Mouse (Mus musculus) G1E (cell line): ENCODE data around the gene Lama4. TPM values are rescaled to one million over a fixed set of nuclear protein-coding genes. Genes with fewer than 3 reads are reported as not detected.

Experiments
- ATAC-seq: 2 replicates; pipeline ENCODE4 v1.8.0; 2016; ENCODE audit warnings: mild to moderate bottlenecking; ENCODE audit not compliant: insufficient number of reproducible peaks, poor library complexity, low FRiP score, severe bottlenecking; ENCODE audit errors: extremely low read depth
- DNase-seq: peaks from one replicate; pipeline ENCODE4 v3.0.0; 2012; ENCODE audit warnings: low spot score
- H3K27me3 ChIP-seq: 2 replicates; pipeline ENCODE4 v1.6.1; 2012; ENCODE audit warnings: mild to moderate bottlenecking, low read length, inconsistent platforms; ENCODE audit not compliant: insufficient read depth
- H3K36me3 ChIP-seq: replicated peaks from 2 replicates; pipeline ENCODE3; 2012; ENCODE audit warnings: mild to moderate bottlenecking, inconsistent platforms
- H3K4me1 ChIP-seq: 2 replicates; pipeline ENCODE4 v1.6.1; 2012; ENCODE audit warnings: low read depth, low read length, inconsistent platforms, mixed read lengths; ENCODE audit not compliant: insufficient read depth
- H3K4me3 ChIP-seq: 2 replicates; pipeline ENCODE4 v1.5.1; 2012; ENCODE audit warnings: low read depth, mild to moderate bottlenecking, inconsistent platforms, low read length, moderate library complexity, mixed read lengths
- H3K9me3 ChIP-seq: replicated peaks from 2 replicates; pipeline ENCODE4 v1.6.1; 2012; ENCODE audit warnings: inconsistent platforms
- CTCF ChIP-seq: IDR thresholded peaks from 2 replicates; pipeline ENCODE4 v1.5.1; 2012; ENCODE audit warnings: low read depth, low read length, inconsistent platforms, mixed read lengths
- GATA1 ChIP-seq: IDR thresholded peaks from 2 replicates; pipeline ENCODE4 v1.6.1; 2012; ENCODE audit warnings: borderline replicate concordance, low read length, inconsistent platforms, mixed read lengths
- GATA2 ChIP-seq: IDR thresholded peaks from 2 replicates; pipeline ENCODE4 v1.6.1; 2012; ENCODE audit warnings: low read depth, low read length, inconsistent platforms, borderline replicate concordance
- POLR2AphosphoS5 ChIP-seq: IDR thresholded peaks from 2 replicates; pipeline ENCODE4 v1.6.1; 2012; ENCODE audit warnings: low read depth, low read length, inconsistent platforms; ENCODE audit not compliant: insufficient replicate concordance
- TAL1 ChIP-seq: conservative IDR thresholded peaks from 2 replicates; pipeline ENCODE4 v1.6.1; 2012; ENCODE audit warnings: low read depth, low read length, inconsistent platforms, mixed read lengths
- polyA plus RNA-seq: library from polyadenylated mRNA; stranded (reverse); fragments of >175 nt; gene quantifications from 2 replicates; pipeline ENCODE4 v1.2.3, GENCODE M21; 2012
- total RNA-seq, 2 experiments: library from RNA; stranded (forward) in 1 of 2; stranded (reverse) in 1 of 2; fragments of 200-1000 nt in 1 of 2; fragments of >200 nt in 1 of 2; fragmentation: Nextera tagmentation in 1 of 2; gene quantifications; 2 replicates each; pipeline ENCODE4 v1.2.3; 2014 to 2017

The Lama4 gene
- total and polyA plus RNA-seq, 3 experiments: 0.38 TPM; not detected in 2

DNA sequence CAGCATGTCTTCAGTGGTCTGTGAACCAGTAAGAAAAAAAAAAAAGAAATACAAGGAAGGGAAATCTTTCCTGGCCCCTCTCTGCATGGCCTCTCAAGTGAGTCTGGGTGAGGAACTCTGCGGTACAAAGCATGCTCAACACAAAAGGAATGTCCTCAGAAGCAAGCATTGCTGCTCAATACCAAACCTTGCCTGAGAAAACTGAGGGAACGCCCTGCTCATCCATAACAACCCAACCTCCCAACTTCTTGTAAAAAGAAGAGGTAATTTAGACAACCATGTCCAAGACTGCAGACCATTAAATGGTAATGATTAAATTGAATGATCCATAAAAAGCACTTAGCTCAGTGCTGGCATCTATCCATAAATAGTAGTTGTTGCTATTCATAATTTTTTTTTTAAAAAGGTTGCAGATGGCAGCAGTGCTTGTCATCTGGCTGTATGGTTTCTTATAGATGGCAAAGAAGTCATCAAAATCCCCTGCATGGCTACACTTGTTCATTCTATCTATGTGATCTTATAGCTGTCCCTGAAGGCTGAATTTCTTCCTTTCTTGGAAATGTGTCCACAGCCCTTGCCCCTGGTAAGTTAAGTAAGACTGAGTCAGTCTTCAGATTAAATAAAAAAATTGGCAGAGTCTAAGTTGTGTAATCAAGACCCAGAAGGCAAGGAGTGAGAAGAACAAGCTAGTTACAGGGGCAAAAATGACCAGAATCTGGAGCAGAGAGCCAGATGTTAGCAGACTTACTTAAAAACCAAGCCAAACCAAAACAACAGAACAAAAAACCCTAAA is 28.5 kb downstream of the Lama4 start:
- TF ChIP-seq GATA1: no peak
- TF ChIP-seq CTCF: no peak
- TF ChIP-seq POLR2AphosphoS5: no peak
- no peak for TF ChIP-seq GATA2
- TF ChIP-seq TAL1: no peak
- Histone ChIP-seq H3K4me3 (no peak overlapping the region), H3K36me3 (no peaks in the 10 kb centered on the region), H3K4me1 (no peaks in the 10 kb centered on the region), H3K27me3 (no peaks in the 10 kb centered on the region), H3K9me3 (no peaks in the 10 kb centered on the region)
- ATAC-seq (no peak), DNase-seq (no peak)

DNA sequence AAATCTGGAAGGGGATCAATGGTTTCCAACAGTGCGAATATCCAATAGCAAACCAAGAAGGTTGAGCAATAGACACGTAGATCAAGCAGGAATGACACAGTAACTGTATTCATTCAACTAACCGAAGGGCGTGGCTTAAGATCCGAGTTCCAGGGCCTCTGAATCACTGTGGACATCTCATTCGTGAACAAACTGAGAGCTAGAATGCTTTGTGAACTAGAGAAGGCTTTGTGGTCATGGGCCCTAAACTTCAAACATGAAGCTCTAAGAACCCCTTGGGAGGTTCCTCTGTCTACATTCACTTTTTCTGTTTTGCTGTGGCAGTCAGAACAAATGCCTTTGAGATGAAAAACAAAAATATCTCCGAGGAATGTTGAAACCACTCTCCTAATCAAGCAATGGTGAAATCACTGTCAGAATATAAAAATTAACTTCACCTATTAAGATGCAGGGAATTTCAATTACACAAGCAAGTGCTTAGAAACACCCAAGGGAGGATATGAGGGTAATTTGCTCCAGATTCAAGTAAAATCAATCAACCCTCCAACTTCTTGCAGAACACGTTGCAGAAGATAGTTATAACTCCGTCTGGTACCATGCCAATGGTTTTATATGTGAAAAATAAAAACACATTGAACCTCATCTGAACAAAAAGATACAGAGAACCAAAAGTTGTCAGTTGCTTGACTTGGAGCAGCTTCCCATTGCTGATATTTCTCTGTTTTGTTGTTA is 29.6 kb downstream of the Lama4 start:
- ATAC-seq (no peak), DNase-seq (no peak)
- TF ChIP-seq POLR2AphosphoS5 (no peak), GATA1 (no peak), TAL1 (no peak), GATA2 (no peak), CTCF (no peak)
- Histone ChIP-seq H3K27me3 (0 out of 2 replicates have a peak, but pooled peaks cover 2% of the 10 kb centered on the region), H3K4me3 (no peak overlapping the region), H3K9me3 (no peaks in the 10 kb centered on the region), H3K36me3 (no peaks in the 10 kb centered on the region), H3K4me1 (no peaks in the 10 kb centered on the region)

DNA sequence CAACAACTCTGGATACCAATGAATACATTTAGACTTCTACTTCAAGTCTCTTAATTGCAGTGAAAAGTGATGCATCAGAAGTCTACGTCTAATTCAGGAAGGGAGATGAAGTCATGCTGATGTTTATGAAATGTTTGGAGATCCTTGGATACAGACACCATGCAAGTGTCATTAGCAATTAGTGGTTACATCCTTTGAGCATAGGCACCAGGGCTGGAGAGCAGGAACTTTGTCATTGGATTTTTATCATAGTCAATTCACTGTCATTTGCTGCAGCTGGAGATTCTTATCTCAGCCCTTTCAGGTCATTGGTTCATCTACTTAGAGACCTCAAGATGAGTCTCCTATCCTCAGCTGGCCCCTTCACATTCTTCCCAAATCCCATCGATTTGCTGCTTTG is 30.6 kb downstream of the Lama4 start:
- no peaks in the 10 kb centered on the region for H3K36me3 ChIP-seq
- no peak overlapping the region for H3K4me3 ChIP-seq
- TF ChIP-seq CTCF (no peak), GATA1 (no peak), GATA2 (no peak), POLR2AphosphoS5 (no peak), TAL1 (no peak)
- no peaks in the 10 kb centered on the region for H3K4me1 ChIP-seq
- 0 out of 2 replicates have a peak, but pooled peaks cover 2% of the 10 kb centered on the region for H3K27me3 ChIP-seq
- ATAC-seq (no peak), DNase-seq (no peak)
- no peaks in the 10 kb centered on the region for H3K9me3 ChIP-seq

DNA sequence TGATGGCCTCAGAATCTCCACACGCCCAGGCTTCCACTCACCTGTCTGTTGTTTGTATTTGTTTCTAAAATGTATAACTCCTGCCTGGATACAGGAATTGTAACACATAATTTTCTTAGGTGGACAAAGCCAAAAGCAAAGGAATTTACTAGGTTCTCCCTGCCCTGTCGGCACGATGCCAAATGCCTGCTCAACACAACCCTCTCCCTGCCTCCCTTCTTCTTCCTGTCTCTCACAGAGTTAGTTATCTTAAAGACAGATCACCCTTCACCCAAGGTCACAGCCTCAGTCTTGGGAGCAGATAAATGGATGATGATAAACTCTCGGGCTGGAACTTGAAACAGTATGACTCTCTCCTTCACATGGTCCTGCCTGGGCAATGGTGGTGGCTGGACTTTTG is 35.6 kb downstream of the Lama4 start:
- no peaks in the 10 kb centered on the region for H3K9me3 ChIP-seq
- H3K4me1 ChIP-seq: no peaks in the 10 kb centered on the region
- ATAC-seq: no peak
- no peak for DNase-seq
- H3K36me3 ChIP-seq: no peaks in the 10 kb centered on the region
- no peak for TF ChIP-seq GATA2
- no peak overlapping the region for H3K4me3 ChIP-seq
- 0 out of 2 replicates have a peak, but pooled peaks cover 2% of the 10 kb centered on the region for H3K27me3 ChIP-seq

DNA sequence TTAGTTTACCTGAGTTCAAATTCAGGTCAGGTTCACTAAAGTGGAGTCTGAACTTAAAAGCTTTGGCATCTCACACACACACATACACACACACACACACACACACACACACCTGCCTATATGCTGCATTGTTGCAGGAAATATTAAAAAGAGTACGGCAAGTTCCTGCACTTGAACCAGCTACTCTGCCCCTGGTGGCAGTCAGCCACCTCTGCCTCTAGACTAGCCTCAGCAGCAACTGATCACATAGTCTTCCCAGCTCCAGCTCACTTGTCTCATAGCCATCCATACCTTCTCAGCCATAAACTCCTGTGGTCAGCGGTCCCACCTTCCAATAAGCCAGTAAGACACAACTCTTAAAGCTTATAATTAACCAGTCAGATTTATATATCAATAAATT is 37.2 kb downstream of the Lama4 start:
- TF ChIP-seq CTCF: no peak
- no peak for TF ChIP-seq GATA2
- no peak for TF ChIP-seq POLR2AphosphoS5
- no peak for TF ChIP-seq TAL1
- no peak for TF ChIP-seq GATA1
- no peaks in the 10 kb centered on the region for H3K9me3 ChIP-seq
- DNase-seq (no peak), ATAC-seq (no peak)
- no peaks in the 10 kb centered on the region for H3K36me3 ChIP-seq
- peaks cover 4% of the 10 kb centered on the region; the same call in 1 of the 2 replicates for H3K27me3 ChIP-seq
- H3K4me1 ChIP-seq: no peaks in the 10 kb centered on the region
- no peak overlapping the region for H3K4me3 ChIP-seq

DNA sequence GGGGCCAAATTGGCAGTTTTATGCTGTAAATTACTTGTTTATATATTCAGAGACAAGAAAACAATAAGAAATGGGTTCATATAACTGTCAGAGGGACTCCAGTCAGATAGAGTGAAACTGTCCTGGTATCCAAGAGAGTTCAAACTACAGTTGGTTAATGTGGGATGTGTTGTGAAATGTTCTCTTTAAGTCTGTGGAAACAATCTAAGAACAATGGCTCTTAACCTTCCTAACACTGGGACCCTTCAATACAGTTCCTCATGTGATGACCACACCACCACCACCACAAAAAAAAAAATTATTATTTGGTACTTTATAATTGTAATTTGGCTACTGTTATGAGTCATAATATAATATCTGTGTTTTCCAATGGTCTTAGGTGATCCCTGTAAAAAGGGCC is 38.2 kb downstream of the Lama4 start:
- ATAC-seq (no peak), DNase-seq (no peak)
- Histone ChIP-seq H3K4me3 (no peak overlapping the region), H3K9me3 (no peaks in the 10 kb centered on the region), H3K36me3 (no peaks in the 10 kb centered on the region), H3K4me1 (no peaks in the 10 kb centered on the region), H3K27me3 (peaks cover 4% of the 10 kb centered on the region; the same call in 1 of the 2 replicates)
- TF ChIP-seq CTCF (no peak), GATA1 (no peak), POLR2AphosphoS5 (no peak), GATA2 (no peak), TAL1 (no peak)
